Mouse (Mus musculus): Measurements from ENCODE around the gene Spata16. TPM values are rescaled to one million over a fixed set of nuclear protein-coding genes. Genes with fewer than 3 reads are reported as not detected.

Spata16 gene
- total and polyA plus RNA-seq, 3 experiments: not detected

- dilution Hi-C loops (cut with MboI; ENCODE audit: extremely low pct_ligation_motif_present, extremely low pct_unique_long_range_greater_than_20kb, low sequenced_read_pairs): no loop called here
- TF ChIP-seq CHD2 (IDR thresholded peaks at IDR 0.05; ENCODE audit: low read length): no peak
- no peak for TF ChIP-seq MAZ (IDR thresholded peaks at IDR 0.05; ENCODE audit: low read depth, low read length)
- TF ChIP-seq BHLHE40 (IDR thresholded peaks at IDR 0.05; ENCODE audit: low read depth, low read length): no peak
- TF ChIP-seq ZNF384 (IDR thresholded peaks at IDR 0.05; ENCODE audit: low read depth, low read length): no peak
- TF ChIP-seq SIN3A (IDR thresholded peaks at IDR 0.05; ENCODE audit: low read length): no peak
- no peak for TF ChIP-seq CHD1 (IDR thresholded peaks at IDR 0.05; ENCODE audit: low read depth, low read length)
- no peak for TF ChIP-seq EP300 (IDR thresholded peaks at IDR 0.05; ENCODE audit: low read length)
- TF ChIP-seq PAX5 (IDR thresholded peaks at IDR 0.05; ENCODE audit: low read length): no peak
- TF ChIP-seq KAT2A (IDR thresholded peaks at IDR 0.05; ENCODE audit: insufficient replicate concordance, low read length): no peak
- TF ChIP-seq MAFK (IDR thresholded peaks at IDR 0.05; ENCODE audit: insufficient replicate concordance, low read length): no peak
- no peak for TF ChIP-seq ELF1 (IDR thresholded peaks at IDR 0.05; ENCODE audit: low read depth, low read length)
- no peak for TF ChIP-seq JUN (IDR thresholded peaks at IDR 0.05; ENCODE audit: insufficient read depth, low read depth, low read length)
- TF ChIP-seq USF1 (IDR thresholded peaks at IDR 0.05; ENCODE audit: low read depth, low read length): no peak
- no peak for TF ChIP-seq GABPA (IDR thresholded peaks at IDR 0.05; ENCODE audit: insufficient replicate concordance, low read depth, low read length)
- TF ChIP-seq MAX (IDR thresholded peaks at IDR 0.05; ENCODE audit: low read length): no peak
- no peak for TF ChIP-seq RCOR1 (conservative IDR thresholded peaks at IDR 0.05; ENCODE audit: low read depth, low read length)
- TF ChIP-seq MXI1 (IDR thresholded peaks at IDR 0.05; ENCODE audit: low read depth, low read length): no peak
- TF ChIP-seq E2F4 (IDR thresholded peaks at IDR 0.05; ENCODE audit: insufficient replicate concordance, low read depth, low read length): no peak
- in situ Hi-C loops (cut with MboI; ENCODE audit: low pct_ligation_motif_present, low pct_unique_long_range_greater_than_20kb, low sequenced_read_pairs): no loop called here
Observed at GRCm38 (mm10) chr3:26752441-26752840, 115.0 kb downstream of the Spata16 start.

GRCm38 (mm10) chr3:26793334-26794101 lies 156.1 kb downstream of the Spata16 start:
- DNase-seq (ENCODE audit: extremely low read depth): no peak
- Histone ChIP-seq H3K4me2 (ENCODE audit: insufficient read depth, low read depth, poor library complexity, severe bottlenecking) (no peak overlapping the region), H3K4me3 (replicated peaks in 1 of 3; ENCODE audit: low read depth in 2 of 3, low read length in 2 of 3, poor library complexity in 1 of 3) (no peak overlapping the region), H3K4me1 (ENCODE audit: control insufficient read depth in 1 of 2, insufficient read depth in 2 of 2) (no peaks in the 10 kb centered on the region), H3K27me3 (replicated peaks) (no peaks in the 10 kb centered on the region), H3K27ac (ENCODE audit: insufficient read depth, low read depth) (no peak overlapping the region), H3K36me3 (replicated peaks in 1 of 2; ENCODE audit: control insufficient read depth in 1 of 2, insufficient read depth in 1 of 2, low read length in 1 of 2) (no peaks in the 10 kb centered on the region), H3K9ac (ENCODE audit: insufficient read depth, low read depth) (no peak overlapping the region), H3K9me3 (replicated peaks; ENCODE audit: low read length) (no peaks in the 10 kb centered on the region), H3K79me2 (replicated peaks; ENCODE audit: control insufficient read depth, extremely low read depth, insufficient read depth, poor library complexity, severe bottlenecking) (no peaks in the 10 kb centered on the region)
- in situ Hi-C loops (cut with MboI; ENCODE audit: low pct_ligation_motif_present, low pct_unique_long_range_greater_than_20kb, low sequenced_read_pairs): no loop called here
- TF ChIP-seq POLR2A (IDR thresholded peaks at IDR 0.05; ENCODE audit: low read depth, low read length): no peak
- no peak for TF ChIP-seq KAT2A (IDR thresholded peaks at IDR 0.05; ENCODE audit: insufficient replicate concordance, low read length)
- TF ChIP-seq EP300 (IDR thresholded peaks at IDR 0.05; ENCODE audit: low read length): no peak
- TF ChIP-seq JUND (conservative IDR thresholded peaks at IDR 0.05; ENCODE audit: low read depth, low read length): no peak
- no peak for TF ChIP-seq ZNF384 (IDR thresholded peaks at IDR 0.05; ENCODE audit: low read depth, low read length)
- TF ChIP-seq CTCF (conservative IDR thresholded peaks at IDR 0.05 in 1 of 2, IDR thresholded peaks at IDR 0.05 in 1 of 2; ENCODE audit: low read depth in 2 of 2, low read length in 2 of 2): no peak
- TF ChIP-seq SIN3A (IDR thresholded peaks at IDR 0.05; ENCODE audit: low read length): no peak
- no peak for TF ChIP-seq ZC3H11A (IDR thresholded peaks at IDR 0.05; ENCODE audit: low read depth, low read length)
- no peak for TF ChIP-seq CHD2 (IDR thresholded peaks at IDR 0.05; ENCODE audit: low read length)
- TF ChIP-seq RAD21 (IDR thresholded peaks at IDR 0.05; ENCODE audit: low read depth, low read length): no peak
- no peak for TF ChIP-seq MXI1 (IDR thresholded peaks at IDR 0.05; ENCODE audit: low read depth, low read length)
- TF ChIP-seq TBP (conservative IDR thresholded peaks at IDR 0.05; ENCODE audit: low read depth, low read length): no peak
- dilution Hi-C loops (cut with MboI; ENCODE audit: extremely low pct_ligation_motif_present, extremely low pct_unique_long_range_greater_than_20kb, low sequenced_read_pairs): no loop called here

More at GRCm38 (mm10) chr3:26752441-26752840, 115.0 kb downstream of the Spata16 start:
- H3K36me3 ChIP-seq (replicated peaks in 1 of 2; ENCODE audit: control insufficient read depth in 1 of 2, insufficient read depth in 1 of 2, low read length in 1 of 2): no peaks in the 10 kb centered on the region
- H3K9ac ChIP-seq (ENCODE audit: insufficient read depth, low read depth): no peak overlapping the region
- H3K9me3 ChIP-seq (replicated peaks; ENCODE audit: low read length): no peaks in the 10 kb centered on the region
- no peak for DNase-seq (ENCODE audit: extremely low read depth)
- H3K27me3 ChIP-seq (replicated peaks): no peaks in the 10 kb centered on the region
- no peak overlapping the region for H3K27ac ChIP-seq (ENCODE audit: insufficient read depth, low read depth)
- H3K4me1 ChIP-seq (ENCODE audit: control insufficient read depth in 1 of 2, insufficient read depth in 2 of 2): peaks cover 0 to 16% of the 10 kb centered on the region in 2 experiments; a peak in 2 of 4 replicates
- no peak overlapping the region for H3K4me3 ChIP-seq (replicated peaks in 1 of 3; ENCODE audit: low read depth in 2 of 3, low read length in 2 of 3, poor library complexity in 1 of 3)
- no peaks in the 10 kb centered on the region for H3K79me2 ChIP-seq (replicated peaks; ENCODE audit: control insufficient read depth, extremely low read depth, insufficient read depth, poor library complexity, severe bottlenecking)
- H3K4me2 ChIP-seq (ENCODE audit: insufficient read depth, low read depth, poor library complexity, severe bottlenecking): no peak overlapping the region

All from CH12.LX (cell line).